Mouse (Mus musculus) myocyte (in vitro differentiated cells): Measurements from ENCODE around the gene Gnao1. TPM values are rescaled to one million over a fixed set of nuclear protein-coding genes. Genes with fewer than 3 reads are reported as not detected.
A peak's percentile ranks its signal among the peaks of the same experiment; 100 is the strongest.

Experiments
- H3K27me3 ChIP-seq: one replicate; pipeline ENCODE4 v1.6.1; 2011; ENCODE audit not compliant: control insufficient read depth, insufficient read depth, insufficient read length
- H3K36me3 ChIP-seq: one replicate; pipeline ENCODE4 v1.6.1; 2011; ENCODE audit not compliant: control insufficient read depth, insufficient read depth
- H3K4me2 ChIP-seq: one replicate; pipeline ENCODE4 v1.6.1; 2011; ENCODE audit warnings: low read depth, control low read depth
- H3K4me3 ChIP-seq: one replicate; pipeline ENCODE4 v1.5.1; 2011; ENCODE audit warnings: mild to moderate bottlenecking, control low read depth, moderate library complexity
- H3K79me2 ChIP-seq: one replicate; pipeline ENCODE4 v1.6.1; 2011; ENCODE audit not compliant: control insufficient read depth, insufficient read depth
- H3ac ChIP-seq: one replicate; pipeline ENCODE4 v1.6.1; 2011; ENCODE audit not compliant: control insufficient read depth, insufficient read length
- CEBPB ChIP-seq: IDR thresholded peaks from 2 replicates; pipeline ENCODE4 v1.6.1; 2011; ENCODE audit warnings: mild to moderate bottlenecking, moderate library complexity; ENCODE audit not compliant: poor library complexity, insufficient read depth, severe bottlenecking
- E2F4 ChIP-seq: IDR thresholded peaks from one replicate; pipeline ENCODE4 v1.6.1; 2011; ENCODE audit warnings: mild to moderate bottlenecking, control low read depth, moderate library complexity; ENCODE audit not compliant: insufficient read depth
- MAX ChIP-seq: IDR thresholded peaks from one replicate; pipeline ENCODE4 v1.6.1; 2011; ENCODE audit warnings: low read depth, mild to moderate bottlenecking, control low read depth
- MYOD1 ChIP-seq, 3 experiments: IDR thresholded peaks; one replicate each; pipeline ENCODE4 v1.6.1; 2011; ENCODE audit warnings: control low read depth in 2 of 3, low read depth in 2 of 3, mild to moderate bottlenecking in 2 of 3, moderate library complexity in 1 of 3; ENCODE audit not compliant: insufficient read length in 2 of 3, control insufficient read depth in 1 of 3
- MYOG ChIP-seq, 3 experiments: IDR thresholded peaks; one replicate each; pipeline ENCODE4 v1.6.1; 2011; ENCODE audit warnings: control low read depth in 2 of 3, low read depth in 2 of 3, mild to moderate bottlenecking in 2 of 3; ENCODE audit not compliant: insufficient read length in 2 of 3, control insufficient read depth in 1 of 3, insufficient read depth in 1 of 3
- POLR2A ChIP-seq: IDR thresholded peaks from one replicate; pipeline ENCODE4 v1.6.1; 2011; ENCODE audit warnings: low read depth, mild to moderate bottlenecking, control low read depth, moderate library complexity; ENCODE audit not compliant: insufficient read length
- POLR2AphosphoS2 ChIP-seq: IDR thresholded peaks from one replicate; pipeline ENCODE4 v1.6.1; 2011; ENCODE audit warnings: low read depth, control low read depth; ENCODE audit not compliant: insufficient read length
- REST ChIP-seq: IDR thresholded peaks from one replicate; pipeline ENCODE4 v1.6.1; 2011; ENCODE audit warnings: mild to moderate bottlenecking, control low read depth, moderate library complexity; ENCODE audit not compliant: insufficient read depth, insufficient read length
- SRF ChIP-seq: IDR thresholded peaks from one replicate; pipeline ENCODE4 v1.6.1; 2011; ENCODE audit warnings: low read depth; ENCODE audit not compliant: control insufficient read depth, insufficient read length
- TCF12 ChIP-seq: IDR thresholded peaks from one replicate; pipeline ENCODE4 v1.6.1; 2011; ENCODE audit warnings: mild to moderate bottlenecking, control low read depth; ENCODE audit not compliant: poor library complexity, insufficient read depth, severe bottlenecking
- TCF3 ChIP-seq: IDR thresholded peaks from one replicate; pipeline ENCODE4 v1.6.1; 2011; ENCODE audit warnings: low read depth, control low read depth; ENCODE audit not compliant: insufficient read length
- USF1 ChIP-seq: IDR thresholded peaks from one replicate; pipeline ENCODE4 v1.6.1; 2011; ENCODE audit warnings: low read depth, mild to moderate bottlenecking, control low read depth, moderate library complexity
- polyA plus RNA-seq: library from polyadenylated mRNA; unstranded; fragments of >200 nt; fragmentation: generic; extraction: Trizol; gene quantifications from one replicate; pipeline ENCODE4 v1.2.1, GENCODE M21; 2012; ENCODE audit warnings: missing spikeins

Gnao1 gene
- polyA plus RNA-seq, result 31.8 TPM

DNA sequence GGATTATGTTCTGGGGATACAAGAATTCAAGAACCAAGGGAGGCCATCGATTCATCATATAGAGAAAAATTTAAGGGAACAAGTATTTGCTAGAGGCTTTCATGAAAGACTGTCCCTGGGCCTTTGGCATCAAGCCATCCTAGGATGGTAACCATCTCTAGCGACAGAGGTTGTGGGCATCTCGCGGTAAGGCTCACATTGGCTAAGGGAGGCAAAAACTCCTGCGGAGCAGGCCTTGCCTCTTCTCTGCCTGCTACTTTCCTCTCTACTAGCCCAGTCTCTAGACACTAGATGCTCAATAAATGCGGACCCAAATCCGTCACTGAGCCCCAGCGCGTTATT, at the start of gene Gnao1:
TSS of gene Gnao1 (plus strand) at position 281 of the 342 bp plus-strand sequence.
- H3K4me3 ChIP-seq, result peak within 1 kb of the TSS; percentile 41
- H3K36me3 ChIP-seq, result no peaks in the 10 kb centered on the region
- TF ChIP-seq E2F4 (no peak), USF1 (no peak), MAX (no peak), MYOD1 (IDR thresholded peaks at IDR 0.05; ENCODE audit: control insufficient read depth in 1 of 3, insufficient read length in 2 of 3, low read depth in 2 of 3) (no peak), CEBPB (no peak), TCF12 (no peak), MYOG (IDR thresholded peaks at IDR 0.05; ENCODE audit: control insufficient read depth in 1 of 3, insufficient read depth in 1 of 3, insufficient read length in 2 of 3, low read depth in 2 of 3) (no peak), REST (no peak), POLR2AphosphoS2 (no peak), SRF (no peak), POLR2A (no peak), TCF3 (no peak)
- no peaks in the 10 kb centered on the region for H3K27me3 ChIP-seq
- H3ac ChIP-seq, result peak within 1 kb of the TSS; percentile 83
- H3K4me2 ChIP-seq, result peak within 1 kb of the TSS; percentile 78
- no peaks in the 10 kb centered on the region for H3K79me2 ChIP-seq

DNA sequence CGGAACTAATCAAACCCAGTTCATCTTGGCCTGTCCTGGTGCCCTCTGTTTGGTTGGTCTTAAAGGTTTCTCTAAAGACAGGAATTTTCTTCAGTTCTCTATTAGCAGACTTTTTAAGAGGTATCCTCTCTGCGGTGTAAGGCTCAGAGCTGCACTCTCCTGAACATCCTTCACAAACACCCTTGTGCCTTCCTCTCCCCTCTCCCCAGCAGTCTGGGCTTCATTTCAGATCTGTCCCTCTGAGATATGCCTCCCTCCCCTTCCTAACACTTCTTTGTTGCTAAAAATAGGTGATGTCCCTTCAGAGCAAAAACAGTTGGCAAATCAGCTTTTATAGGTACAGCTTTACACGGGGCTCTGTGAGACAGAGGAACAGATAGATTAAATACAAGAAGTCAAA, 32.2 kb upstream of the Gnao1 start:
- TF ChIP-seq POLR2AphosphoS2 (no peak), MYOG (IDR thresholded peaks at IDR 0.05; ENCODE audit: control insufficient read depth in 1 of 3, insufficient read depth in 1 of 3, insufficient read length in 2 of 3, low read depth in 2 of 3) (no peak), REST (no peak)
- H3K4me2 ChIP-seq, result no peak overlapping the region

DNA sequence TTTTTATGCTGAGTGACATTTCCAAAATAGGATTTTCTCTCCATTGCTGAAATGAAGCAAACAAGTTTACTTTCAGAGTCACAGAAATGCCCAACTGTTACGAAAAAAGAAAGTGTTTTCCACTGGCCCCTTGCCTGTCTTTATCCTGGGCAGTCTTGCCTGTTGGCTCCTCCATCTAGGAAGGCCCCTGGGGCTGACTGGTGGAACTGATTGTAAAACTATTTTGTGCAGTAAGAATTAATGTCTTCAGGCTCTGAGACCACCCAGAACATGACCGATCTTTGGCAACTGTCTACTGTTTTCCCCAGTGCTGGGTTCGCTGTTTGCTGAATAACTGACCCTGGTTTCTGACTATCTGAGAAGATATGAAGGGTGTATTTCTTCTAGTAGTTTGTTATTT, 540 bp upstream of the Gnao1 start:
- TF ChIP-seq E2F4 (no peak), POLR2AphosphoS2 (no peak), SRF (no peak), CEBPB (no peak), TCF12 (no peak), REST (no peak), TCF3 (no peak)

More for the DNA sequence above, 32.2 kb upstream of the Gnao1 start:
- Histone ChIP-seq H3K36me3 (no peaks in the 10 kb centered on the region), H3ac (no peak overlapping the region), H3K79me2 (no peaks in the 10 kb centered on the region), H3K4me3 (no peak overlapping the region), H3K27me3 (peaks cover 4% of the 10 kb centered on the region)

DNA sequence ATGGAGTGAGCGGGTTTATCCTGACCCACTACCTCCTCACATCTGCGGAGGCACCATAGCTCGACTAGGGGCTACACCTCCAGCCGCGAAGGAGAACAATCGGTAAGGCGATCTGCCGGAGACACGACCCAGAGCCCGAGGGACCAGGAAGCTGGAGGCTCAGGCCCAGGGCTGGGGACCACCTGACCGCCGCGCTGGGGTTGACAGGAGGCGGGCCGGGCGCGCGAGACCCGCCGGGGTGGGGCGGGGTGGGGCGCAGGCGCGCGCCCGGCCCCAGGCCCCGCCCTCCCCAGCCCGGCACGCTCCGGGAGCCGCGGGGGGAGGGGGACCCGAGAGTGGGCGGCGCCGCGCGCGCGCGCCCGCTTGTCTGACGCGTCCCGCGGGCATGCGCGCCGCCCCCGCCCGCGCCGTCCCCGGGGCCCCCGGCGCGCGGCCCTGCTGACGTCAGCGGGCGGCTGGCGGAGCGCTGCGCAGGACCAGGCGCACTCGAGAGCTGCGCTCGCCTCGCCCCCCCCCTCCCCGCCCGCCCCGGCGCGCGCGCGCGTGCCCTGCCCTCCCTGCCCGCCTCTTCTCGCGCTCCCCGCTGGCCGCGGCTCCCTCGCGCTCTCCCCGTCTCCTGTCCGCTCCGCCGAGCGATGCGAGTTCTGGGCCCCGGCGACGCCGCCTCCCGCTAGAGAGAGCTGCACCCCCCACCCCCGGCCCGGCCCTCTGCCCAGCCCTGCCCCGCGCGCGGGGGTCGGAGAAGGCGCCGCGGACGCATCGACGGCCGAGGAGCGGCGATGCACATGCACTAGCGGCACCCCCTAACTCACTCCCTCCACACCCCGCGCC, 477 bp downstream of the Gnao1 start:
- Histone ChIP-seq H3K27me3 (no peaks in the 10 kb centered on the region), H3K4me2 (peak overlapping the region; percentile 78), H3ac (peak overlapping the region; percentile 83), H3K4me3 (peak overlapping the region; percentile 41), H3K79me2 (no peaks in the 10 kb centered on the region), H3K36me3 (no peaks in the 10 kb centered on the region)
- TF ChIP-seq POLR2AphosphoS2, result peak; percentile 49
- TF ChIP-seq MYOD1 (IDR thresholded peaks at IDR 0.05; ENCODE audit: control insufficient read depth in 1 of 3, insufficient read length in 2 of 3, low read depth in 2 of 3), result peak in 1 of 3 experiments; percentile 18
- TF ChIP-seq TCF3, result no peak
- no peak for TF ChIP-seq TCF12
- peak; percentile 64 for TF ChIP-seq POLR2A

More for the DNA sequence above, 540 bp upstream of the Gnao1 start:
- Histone ChIP-seq H3K36me3 (no peaks in the 10 kb centered on the region), H3K4me3 (peak overlapping the region; percentile 41), H3K79me2 (no peaks in the 10 kb centered on the region), H3ac (peak overlapping the region; percentile 83), H3K27me3 (no peaks in the 10 kb centered on the region), H3K4me2 (no peak overlapping the region)

DNA sequence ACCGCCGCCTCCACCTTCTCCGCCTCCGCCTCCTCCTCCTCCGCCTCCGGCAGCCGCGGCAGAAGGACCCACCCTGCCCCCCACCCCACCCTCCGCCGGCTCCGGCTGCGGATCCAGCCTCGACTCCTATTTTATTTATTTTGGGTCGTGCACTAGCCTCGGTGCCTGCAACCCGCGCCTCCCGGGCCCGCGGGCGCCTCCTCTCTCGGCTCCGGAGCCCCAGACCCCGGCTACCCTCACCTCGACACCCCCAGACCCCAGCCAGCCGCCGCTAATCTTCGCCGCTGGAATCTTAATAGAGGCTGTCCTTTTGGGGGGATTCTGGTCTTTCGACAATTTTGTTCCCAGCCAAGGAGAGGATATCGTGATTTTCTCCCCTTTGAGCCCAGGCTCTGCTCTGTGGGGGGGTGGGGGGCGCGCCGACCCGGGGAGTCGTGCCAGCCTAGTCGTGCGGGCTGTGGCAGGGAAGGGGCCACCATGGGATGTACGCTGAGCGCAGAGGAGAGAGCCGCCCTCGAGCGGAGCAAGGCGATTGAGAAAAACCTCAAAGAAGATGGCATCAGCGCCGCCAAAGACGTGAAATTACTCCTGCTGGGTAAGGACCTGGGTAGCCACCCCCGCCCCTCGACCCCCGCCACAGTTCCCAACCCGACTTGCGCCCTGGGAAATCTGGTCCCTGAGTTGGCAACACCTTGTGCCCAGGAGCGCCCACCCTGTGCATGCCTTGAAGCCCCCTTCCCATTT, 1.3 kb downstream of the Gnao1 start:
- Histone ChIP-seq H3K4me2 (peak overlapping the region; percentile 78), H3ac (peak overlapping the region; percentile 83), H3K36me3 (no peaks in the 10 kb centered on the region), H3K4me3 (peak overlapping the region; percentile 41), H3K27me3 (no peaks in the 10 kb centered on the region), H3K79me2 (no peaks in the 10 kb centered on the region)
- no peak for TF ChIP-seq USF1
- TF ChIP-seq POLR2A, result peak; percentile 14
- TF ChIP-seq CEBPB, result no peak
- no peak for TF ChIP-seq E2F4
- no peak for TF ChIP-seq MAX
- TF ChIP-seq MYOG (IDR thresholded peaks at IDR 0.05; ENCODE audit: control insufficient read depth in 1 of 3, insufficient read depth in 1 of 3, insufficient read length in 2 of 3, low read depth in 2 of 3), result no peak
- no peak for TF ChIP-seq TCF12
- no peak for TF ChIP-seq POLR2AphosphoS2
